Mouse (Mus musculus): ENCODE data around the gene A830018L16Rik. TPM values are rescaled to one million over a fixed set of nuclear protein-coding genes. Genes with fewer than 3 reads are reported as not detected.

Gene A830018L16Rik
- polyA plus RNA-seq, 1 experiment, result not detected

GRCm38 (mm10) chr1:11567300-11567885 is 153.5 kb downstream of the A830018L16Rik start:
- TF ChIP-seq CTCF (IDR thresholded peaks at IDR 0.05; ENCODE audit: control insufficient read depth, insufficient read depth, low read length) (no peak), POLR2A (IDR thresholded peaks at IDR 0.05; ENCODE audit: borderline replicate concordance, control insufficient read depth, low read depth, low read length) (no peak)
- H3K27ac ChIP-seq (ENCODE audit: control insufficient read depth, insufficient read depth, low read depth, low read length, poor library complexity), result no peak overlapping the region
- no peak overlapping the region for H3K4me3 ChIP-seq (replicated peaks; ENCODE audit: control insufficient read depth, low read depth, low read length)
- no peaks in the 10 kb centered on the region for H3K4me1 ChIP-seq (ENCODE audit: control insufficient read depth, insufficient read depth, low read length)

- no peak for TF ChIP-seq CTCF (IDR thresholded peaks at IDR 0.05; ENCODE audit: control insufficient read depth, insufficient read depth, low read length)
- H3K4me1 ChIP-seq (ENCODE audit: control insufficient read depth, insufficient read depth, low read length), result no peaks in the 10 kb centered on the region
- 16% methylated on average over 2 of the region's 2 CpGs for WGBS
- H3K4me3 ChIP-seq (replicated peaks; ENCODE audit: control insufficient read depth, low read depth, low read length), result no peak overlapping the region
- H3K27ac ChIP-seq (ENCODE audit: control insufficient read depth, insufficient read depth, low read depth, low read length, poor library complexity), result no peak overlapping the region
Measured at GRCm38 (mm10) chr1:11570274-11570673, 156.4 kb downstream of the A830018L16Rik start.

GRCm38 (mm10) chr1:11573462-11573861 is 159.6 kb downstream of the A830018L16Rik start:
- Histone ChIP-seq H3K4me3 (replicated peaks; ENCODE audit: control insufficient read depth, low read depth, low read length) (no peak overlapping the region), H3K27ac (ENCODE audit: control insufficient read depth, insufficient read depth, low read depth, low read length, poor library complexity) (no peak overlapping the region), H3K4me1 (ENCODE audit: control insufficient read depth, insufficient read depth, low read length) (no peaks in the 10 kb centered on the region)
- no peak for TF ChIP-seq POLR2A (IDR thresholded peaks at IDR 0.05; ENCODE audit: borderline replicate concordance, control insufficient read depth, low read depth, low read length)
- no peak for TF ChIP-seq CTCF (IDR thresholded peaks at IDR 0.05; ENCODE audit: control insufficient read depth, insufficient read depth, low read length)
- 69% methylated on average over 2 of the region's 2 CpGs for WGBS

- Histone ChIP-seq H3K4me1 (ENCODE audit: control insufficient read depth, insufficient read depth, low read length) (no peaks in the 10 kb centered on the region), H3K27ac (ENCODE audit: control insufficient read depth, insufficient read depth, low read depth, low read length, poor library complexity) (no peak overlapping the region), H3K4me3 (replicated peaks; ENCODE audit: control insufficient read depth, low read depth, low read length) (no peak overlapping the region)
- 66% methylated on average over 4 of the region's 4 CpGs for WGBS
- TF ChIP-seq POLR2A (IDR thresholded peaks at IDR 0.05; ENCODE audit: borderline replicate concordance, control insufficient read depth, low read depth, low read length) (no peak), CTCF (IDR thresholded peaks at IDR 0.05; ENCODE audit: control insufficient read depth, insufficient read depth, low read length) (no peak)
Measured at GRCm38 (mm10) chr1:11580026-11580425, 166.1 kb downstream of the A830018L16Rik start.

GRCm38 (mm10) chr1:11588305-11588704 is 174.4 kb downstream of the A830018L16Rik start:
- 72% methylated on average over 10 of the region's 10 CpGs for WGBS
- H3K4me3 ChIP-seq (replicated peaks; ENCODE audit: control insufficient read depth, low read depth, low read length), result no peak overlapping the region
- H3K4me1 ChIP-seq (ENCODE audit: control insufficient read depth, insufficient read depth, low read length), result no peaks in the 10 kb centered on the region

GRCm38 (mm10) chr1:11650137-11650536 is 236.2 kb downstream of the A830018L16Rik start:
- no peak for TF ChIP-seq POLR2A (IDR thresholded peaks at IDR 0.05; ENCODE audit: borderline replicate concordance, control insufficient read depth, low read depth, low read length)
- TF ChIP-seq CTCF (IDR thresholded peaks at IDR 0.05; ENCODE audit: control insufficient read depth, insufficient read depth, low read length), result no peak
- no peak overlapping the region for H3K27ac ChIP-seq (ENCODE audit: control insufficient read depth, insufficient read depth, low read depth, low read length, poor library complexity)
- no peak overlapping the region for H3K4me3 ChIP-seq (replicated peaks; ENCODE audit: control insufficient read depth, low read depth, low read length)
- H3K4me1 ChIP-seq (ENCODE audit: control insufficient read depth, insufficient read depth, low read length), result no peaks in the 10 kb centered on the region

More at GRCm38 (mm10) chr1:11588305-11588704, 174.4 kb downstream of the A830018L16Rik start:
- TF ChIP-seq CTCF (IDR thresholded peaks at IDR 0.05; ENCODE audit: control insufficient read depth, insufficient read depth, low read length) (no peak), POLR2A (IDR thresholded peaks at IDR 0.05; ENCODE audit: borderline replicate concordance, control insufficient read depth, low read depth, low read length) (no peak)
- no peak overlapping the region for H3K27ac ChIP-seq (ENCODE audit: control insufficient read depth, insufficient read depth, low read depth, low read length, poor library complexity)

- Histone ChIP-seq H3K27ac (ENCODE audit: control insufficient read depth, insufficient read depth, low read depth, low read length, poor library complexity) (no peak overlapping the region), H3K4me3 (replicated peaks; ENCODE audit: control insufficient read depth, low read depth, low read length) (no peak overlapping the region), H3K4me1 (ENCODE audit: control insufficient read depth, insufficient read depth, low read length) (no peaks in the 10 kb centered on the region)
- TF ChIP-seq POLR2A (IDR thresholded peaks at IDR 0.05; ENCODE audit: borderline replicate concordance, control insufficient read depth, low read depth, low read length), result no peak
- no peak for TF ChIP-seq CTCF (IDR thresholded peaks at IDR 0.05; ENCODE audit: control insufficient read depth, insufficient read depth, low read length)
Measured at GRCm38 (mm10) chr1:11652773-11653172, 238.9 kb downstream of the A830018L16Rik start.

GRCm38 (mm10) chr1:11657341-11658060 is 243.6 kb downstream of the A830018L16Rik start:
- Histone ChIP-seq H3K4me1 (ENCODE audit: control insufficient read depth, insufficient read depth, low read length) (no peaks in the 10 kb centered on the region), H3K27ac (ENCODE audit: control insufficient read depth, insufficient read depth, low read depth, low read length, poor library complexity) (no peak overlapping the region), H3K4me3 (replicated peaks; ENCODE audit: control insufficient read depth, low read depth, low read length) (no peak overlapping the region)
- 61% methylated on average over 2 of the region's 2 CpGs for WGBS
- TF ChIP-seq CTCF (IDR thresholded peaks at IDR 0.05; ENCODE audit: control insufficient read depth, insufficient read depth, low read length), result no peak
- TF ChIP-seq POLR2A (IDR thresholded peaks at IDR 0.05; ENCODE audit: borderline replicate concordance, control insufficient read depth, low read depth, low read length), result no peak
